Mouse (Mus musculus): ENCODE measurements around the gene Bcl2a1b. TPM values are rescaled to one million over a fixed set of nuclear protein-coding genes. Genes with fewer than 3 reads are reported as not detected.

Gene Bcl2a1b
- total and polyA plus RNA-seq, 2 experiments from 2014 or later: 0.38 to 2.8 TPM

DNA sequence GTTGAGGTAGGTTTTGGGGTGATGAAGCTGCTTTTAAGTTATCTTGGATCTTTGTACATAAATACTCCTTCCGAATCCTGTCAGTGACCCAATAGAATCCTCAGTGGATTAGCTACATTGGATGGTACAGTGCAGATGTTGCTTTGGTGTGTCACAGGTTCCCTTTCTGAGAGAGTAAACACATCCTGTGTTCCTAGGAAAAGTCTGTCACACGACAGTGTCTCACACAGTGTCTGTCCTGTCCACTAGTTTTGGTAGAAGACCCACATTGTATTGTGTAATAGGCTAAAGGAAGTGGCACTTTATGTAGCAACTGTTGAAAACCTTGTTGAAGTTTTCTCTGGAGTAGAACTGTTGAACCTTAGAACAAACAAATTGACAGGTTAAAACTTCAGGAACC, 54.4 kb downstream of the Bcl2a1b start:
- H3K27me3 ChIP-seq (ENCODE audit: insufficient read depth, low read length): no peaks in the 10 kb centered on the region
- H3K4me2 ChIP-seq (ENCODE audit: low read depth, low read length, poor library complexity, severe bottlenecking): no peak overlapping the region
- WGBS: 87% methylated on average over 2 of the region's 2 CpGs
- H3K36me3 ChIP-seq (ENCODE audit: insufficient read depth, low read length): no peaks in the 10 kb centered on the region
- H3K27ac ChIP-seq (ENCODE audit: low read depth, low read length): no peak overlapping the region
- no peak overlapping the region for H3K9ac ChIP-seq (replicated peaks; ENCODE audit: low read length, poor library complexity, severe bottlenecking)
- no peaks in the 10 kb centered on the region for H3K4me1 ChIP-seq (ENCODE audit: insufficient read depth, low read length)
- DNase-seq (ENCODE audit: low spot score) (no peak), ATAC-seq (ENCODE audit: low FRiP score) (no peak)
- H3K9me3 ChIP-seq (ENCODE audit: low read length): no peaks in the 10 kb centered on the region
- TF ChIP-seq CTCF (IDR thresholded peaks at IDR 0.05): no peak
- no peak overlapping the region for H3K4me3 ChIP-seq (ENCODE audit: low read depth, low read length)

DNA sequence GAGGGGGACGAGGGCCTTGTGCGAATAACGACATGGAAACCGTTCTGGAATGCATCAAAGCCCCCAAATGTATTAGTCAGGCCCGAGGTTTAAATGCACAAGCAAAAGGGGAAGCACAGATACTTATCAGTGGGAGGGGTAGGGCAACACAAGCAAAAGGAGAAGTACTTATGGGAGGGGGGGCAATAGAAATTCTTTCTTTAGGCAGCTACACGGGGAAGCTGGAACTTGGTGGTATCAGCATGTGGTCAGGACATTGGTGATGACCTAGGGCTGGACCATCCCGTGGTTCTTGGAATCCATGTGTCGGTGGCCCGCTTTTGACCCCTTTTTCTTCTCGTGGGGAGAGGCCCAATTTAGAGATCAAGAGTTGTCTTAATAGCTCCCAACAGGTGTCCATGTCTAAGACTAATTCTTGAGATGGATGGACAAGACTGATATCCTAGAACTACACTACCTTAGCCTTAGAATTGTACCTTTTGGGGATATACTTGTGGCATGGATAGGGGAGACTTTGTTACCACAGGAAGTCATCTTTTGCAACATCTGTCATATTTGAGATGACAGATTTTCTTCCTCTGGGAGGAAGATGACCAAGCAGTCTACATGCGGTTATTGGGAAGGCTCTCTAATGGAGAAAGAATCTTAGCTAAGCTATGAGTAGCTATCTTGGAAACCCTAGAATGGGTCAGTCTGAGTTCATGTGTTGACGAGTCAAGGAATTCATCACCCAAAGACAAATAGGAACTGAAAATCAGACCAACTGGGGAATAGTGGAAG, 57.7 kb downstream of the Bcl2a1b start:
- Histone ChIP-seq H3K4me1 (ENCODE audit: insufficient read depth, low read length) (no peaks in the 10 kb centered on the region), H3K9me3 (ENCODE audit: low read length) (no peaks in the 10 kb centered on the region), H3K36me3 (ENCODE audit: insufficient read depth, low read length) (no peaks in the 10 kb centered on the region), H3K27me3 (ENCODE audit: insufficient read depth, low read length) (no peaks in the 10 kb centered on the region), H3K4me2 (ENCODE audit: low read depth, low read length, poor library complexity, severe bottlenecking) (no peak overlapping the region), H3K4me3 (ENCODE audit: low read depth, low read length) (no peak overlapping the region), H3K27ac (ENCODE audit: low read depth, low read length) (no peak overlapping the region), H3K9ac (replicated peaks; ENCODE audit: low read length, poor library complexity, severe bottlenecking) (no peak overlapping the region)
- WGBS: 89% methylated on average over 12 of the region's 12 CpGs
- no peak for TF ChIP-seq CTCF (IDR thresholded peaks at IDR 0.05)
- ATAC-seq (ENCODE audit: low FRiP score) (no peak), DNase-seq (ENCODE audit: low spot score) (no peak)

Other genes with a start within 250 kb of the Bcl2a1b start
- not detected in 2 replicates for gene Bcl2a1a, start 242.3 kb upstream of the Bcl2a1b start, total RNA-seq (2014; rRNA removed)
- 0.28 TPM in 1 of 2 replicates, not detected in the other for gene Bcl2a1a, start 242.3 kb upstream of the Bcl2a1b start, polyA plus RNA-seq (2015; fragmentation: Nextera tagmentation; extraction: Ambion mirVana)
- gene Trim43b, start 106.4 kb upstream of the Bcl2a1b start, total RNA-seq (2014; rRNA removed): not detected in 2 replicates
- not detected in 2 replicates for gene Trim43b, start 106.4 kb upstream of the Bcl2a1b start, polyA plus RNA-seq (2015; fragmentation: Nextera tagmentation; extraction: Ambion mirVana)
- gene Gm29094, start 170 bp downstream of the Bcl2a1b start, total RNA-seq (2014; rRNA removed): not detected in 2 replicates
- gene Gm29094, start 170 bp downstream of the Bcl2a1b start, polyA plus RNA-seq (2015; fragmentation: Nextera tagmentation; extraction: Ambion mirVana): 0.76 TPM in 1 of 2 replicates, not detected in the other
- gene Mthfs, start 11.5 kb downstream of the Bcl2a1b start, total RNA-seq (2014; rRNA removed): 8.3 and 12.7 TPM in 2 replicates
- 16.9 and 20.6 TPM in 2 replicates for gene Mthfs, start 11.5 kb downstream of the Bcl2a1b start, polyA plus RNA-seq (2015; fragmentation: Nextera tagmentation; extraction: Ambion mirVana)

Data from midbrain, postnatal 0 days (tissue).